Mouse (Mus musculus): Measurements from ENCODE around the gene Btnl10. TPM values are rescaled to one million over a fixed set of nuclear protein-coding genes. Genes with fewer than 3 reads are reported as not detected.

Gene Btnl10
- polyA plus RNA-seq, 1 experiment from 2014 or later: not detected

- Histone ChIP-seq H3K4me3 (peak overlapping the region; percentile 46), H3K27ac (replicated peaks) (peak overlapping the region; percentile 76)
- peak; percentile 39 for DNase-seq (ENCODE audit: low spot score)
Observed at GRCm38 (mm10) chr11:58914461-58915028, 3.2 kb upstream of the Btnl10 start.

GRCm38 (mm10) chr11:58916879-58917744 is 596 bp upstream of the Btnl10 start:
- no peaks in the 10 kb centered on the region for H3K9me3 ChIP-seq (replicated peaks)
- peak; percentile 40 for DNase-seq (ENCODE audit: low spot score)
- WGBS: 58% methylated on average over 14 of the region's 14 CpGs
- H3K27ac ChIP-seq (replicated peaks): no peak overlapping the region
- no peak overlapping the region for H3K4me3 ChIP-seq
- 0 out of 2 replicates have a peak, but pooled peaks cover 6% of the 10 kb centered on the region for H3K27me3 ChIP-seq (ENCODE audit: low read depth, poor library complexity, severe bottlenecking)
- H3K36me3 ChIP-seq: no peaks in the 10 kb centered on the region
- H3K4me1 ChIP-seq: peaks cover 6% of the 10 kb centered on the region

More at GRCm38 (mm10) chr11:58914461-58915028, 3.2 kb upstream of the Btnl10 start:
- WGBS: 23% methylated on average over 17 of the region's 17 CpGs
- H3K27me3 ChIP-seq (ENCODE audit: low read depth, poor library complexity, severe bottlenecking): 0 out of 2 replicates have a peak, but pooled peaks cover 6% of the 10 kb centered on the region
- no peaks in the 10 kb centered on the region for H3K9me3 ChIP-seq (replicated peaks)
- no peaks in the 10 kb centered on the region for H3K36me3 ChIP-seq
- H3K4me1 ChIP-seq: peaks cover 6% of the 10 kb centered on the region

GRCm38 (mm10) chr11:58918759-58919158 is 1.1 kb downstream of the Btnl10 start:
- no peak overlapping the region for H3K4me3 ChIP-seq
- no peaks in the 10 kb centered on the region for H3K9me3 ChIP-seq (replicated peaks)
- DNase-seq (ENCODE audit: low spot score): no peak
- H3K36me3 ChIP-seq: no peaks in the 10 kb centered on the region
- H3K27ac ChIP-seq (replicated peaks): no peak overlapping the region
- H3K27me3 ChIP-seq (ENCODE audit: low read depth, poor library complexity, severe bottlenecking): 0 out of 2 replicates have a peak, but pooled peaks cover 6% of the 10 kb centered on the region
- peaks cover 6% of the 10 kb centered on the region for H3K4me1 ChIP-seq
- 83% methylated on average over 5 of the region's 5 CpGs for WGBS

GRCm38 (mm10) chr11:58922420-58922819 is 4.7 kb downstream of the Btnl10 start:
- Histone ChIP-seq H3K27me3 (ENCODE audit: low read depth, poor library complexity, severe bottlenecking) (0 out of 2 replicates have a peak, but pooled peaks cover 6% of the 10 kb centered on the region), H3K4me3 (no peak overlapping the region), H3K27ac (replicated peaks) (no peak overlapping the region), H3K9me3 (replicated peaks) (no peaks in the 10 kb centered on the region), H3K36me3 (no peaks in the 10 kb centered on the region), H3K4me1 (no peaks in the 10 kb centered on the region; the same call in 1 of the 2 replicates)
- 87% methylated on average over 9 of the region's 9 CpGs for WGBS
- DNase-seq (ENCODE audit: low spot score): no peak

GRCm38 (mm10) chr11:58926651-58927050 is 8.9 kb downstream of the Btnl10 start:
- Histone ChIP-seq H3K36me3 (peaks cover 9% of the 10 kb centered on the region), H3K27me3 (ENCODE audit: low read depth, poor library complexity, severe bottlenecking) (no peaks in the 10 kb centered on the region), H3K4me1 (peaks cover 10% of the 10 kb centered on the region), H3K27ac (replicated peaks) (no peak overlapping the region), H3K9me3 (replicated peaks) (no peaks in the 10 kb centered on the region), H3K4me3 (no peak overlapping the region)
- 74% methylated on average over 2 of the region's 3 CpGs for WGBS
- no peak for DNase-seq (ENCODE audit: low spot score)

GRCm38 (mm10) chr11:58927053-58927452 is 9.3 kb downstream of the Btnl10 start:
- H3K36me3 ChIP-seq: peaks cover 13% of the 10 kb centered on the region
- 81% methylated on average over 2 of the region's 2 CpGs for whole genome bisulfite sequencing
- H3K4me1 ChIP-seq: peaks cover 10% of the 10 kb centered on the region
- H3K27me3 ChIP-seq (ENCODE audit: low read depth, poor library complexity, severe bottlenecking): no peaks in the 10 kb centered on the region
- H3K27ac ChIP-seq (replicated peaks): no peak overlapping the region
- no peak overlapping the region for H3K4me3 ChIP-seq
- DNase-seq (ENCODE audit: low spot score): no peak
- no peaks in the 10 kb centered on the region for H3K9me3 ChIP-seq (replicated peaks)

GRCm38 (mm10) chr11:58927790-58928651 is 10.3 kb downstream of the Btnl10 start:
- Histone ChIP-seq H3K4me1 (peaks cover 10% of the 10 kb centered on the region), H3K27me3 (ENCODE audit: low read depth, poor library complexity, severe bottlenecking) (no peaks in the 10 kb centered on the region), H3K27ac (replicated peaks) (peak overlapping the region; percentile 75), H3K36me3 (peaks cover 22% of the 10 kb centered on the region), H3K9me3 (replicated peaks) (no peaks in the 10 kb centered on the region), H3K4me3 (peak overlapping the region; percentile 31)
- DNase-seq (ENCODE audit: low spot score): peak; percentile 82
- WGBS: 36% methylated on average over 20 of the region's 20 CpGs

GRCm38 (mm10) chr11:58929055-58929454 is 11.3 kb downstream of the Btnl10 start:
- Histone ChIP-seq H3K36me3 (peaks cover 33% of the 10 kb centered on the region), H3K27ac (replicated peaks) (0 out of 2 replicates have a peak overlapping the region, but pooled peaks have one; percentile 23), H3K9me3 (replicated peaks) (no peaks in the 10 kb centered on the region), H3K27me3 (ENCODE audit: low read depth, poor library complexity, severe bottlenecking) (no peaks in the 10 kb centered on the region), H3K4me3 (no peak overlapping the region), H3K4me1 (peaks cover 10% of the 10 kb centered on the region)
- no peak for DNase-seq (ENCODE audit: low spot score)
- 81% methylated on average over 4 of the region's 4 CpGs for whole genome bisulfite sequencing

- DNase-seq (ENCODE audit: low spot score): no peak
- 65% methylated on average over 3 of the region's 3 CpGs for WGBS
- H3K4me3 ChIP-seq: no peak overlapping the region
- no peaks in the 10 kb centered on the region for H3K27me3 ChIP-seq (ENCODE audit: low read depth, poor library complexity, severe bottlenecking)
- no peaks in the 10 kb centered on the region for H3K9me3 ChIP-seq (replicated peaks)
- H3K4me1 ChIP-seq: peaks cover 10% of the 10 kb centered on the region
- H3K36me3 ChIP-seq: peaks cover 38% of the 10 kb centered on the region
- no peak overlapping the region for H3K27ac ChIP-seq (replicated peaks)
Observed at GRCm38 (mm10) chr11:58929641-58930040, 11.9 kb downstream of the Btnl10 start.

- DNase-seq (ENCODE audit: low spot score): no peak
- H3K9me3 ChIP-seq (replicated peaks): no peaks in the 10 kb centered on the region
- no peaks in the 10 kb centered on the region for H3K27me3 ChIP-seq (ENCODE audit: low read depth, poor library complexity, severe bottlenecking)
- H3K4me1 ChIP-seq: peaks cover 10% of the 10 kb centered on the region
- whole genome bisulfite sequencing: 86% methylated on average over 3 of the region's 3 CpGs
- peaks cover 44% of the 10 kb centered on the region for H3K36me3 ChIP-seq
- H3K27ac ChIP-seq (replicated peaks): no peak overlapping the region
- H3K4me3 ChIP-seq: no peak overlapping the region
Observed at GRCm38 (mm10) chr11:58930254-58930653, 12.5 kb downstream of the Btnl10 start.

- H3K27ac ChIP-seq (replicated peaks): no peak overlapping the region
- peaks cover 16% of the 10 kb centered on the region for H3K4me1 ChIP-seq
- no peak for DNase-seq (ENCODE audit: low spot score)
- no peaks in the 10 kb centered on the region for H3K9me3 ChIP-seq (replicated peaks)
- H3K27me3 ChIP-seq (ENCODE audit: low read depth, poor library complexity, severe bottlenecking): no peaks in the 10 kb centered on the region
- WGBS: 88% methylated on average over 4 of the region's 4 CpGs
- H3K36me3 ChIP-seq: peaks cover 57% of the 10 kb centered on the region
- H3K4me3 ChIP-seq: no peak overlapping the region
Observed at GRCm38 (mm10) chr11:58931576-58931975, 13.9 kb downstream of the Btnl10 start.

GRCm38 (mm10) chr11:58937909-58938308 is 20.2 kb downstream of the Btnl10 start:
- Histone ChIP-seq H3K27ac (replicated peaks) (peak overlapping the region; percentile 96), H3K9me3 (replicated peaks) (no peaks in the 10 kb centered on the region), H3K4me1 (peaks cover 29% of the 10 kb centered on the region), H3K36me3 (peaks cover 42% of the 10 kb centered on the region), H3K4me3 (peak overlapping the region; percentile 98), H3K27me3 (ENCODE audit: low read depth, poor library complexity, severe bottlenecking) (no peaks in the 10 kb centered on the region)
- WGBS: 1% methylated on average over 13 of the region's 13 CpGs
- DNase-seq (ENCODE audit: low spot score): peak; percentile 36
